Mouse (Mus musculus): ENCODE measurements at regions not wholly inside any gene's neighbourhood (a gene's known extent, or its start where the extent isn't known, plus 50 kb on each side); places are given as distances from the start of the nearest gene placed in this dataset.

DNA sequence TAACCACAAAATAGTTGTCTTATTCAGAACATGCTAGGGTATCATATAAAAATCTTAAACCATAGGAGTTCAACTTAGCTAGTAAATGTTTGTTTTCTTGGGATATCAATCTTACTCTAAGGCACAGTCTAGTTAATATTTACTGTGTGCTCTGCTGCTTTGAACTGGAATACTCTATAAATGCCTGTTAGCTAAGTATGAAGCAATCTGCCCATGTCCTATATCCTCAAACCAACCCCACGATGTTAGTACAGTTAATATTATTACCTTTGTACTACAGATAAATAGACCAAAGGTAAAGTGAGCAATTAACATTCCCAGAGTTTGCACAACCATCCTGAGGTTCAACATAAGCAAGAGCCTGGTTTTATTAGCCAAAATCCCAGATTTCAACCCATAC is 145.7 kb upstream of the Ednrb start:
- Histone ChIP-seq H3K36me3 (no peaks in the 10 kb centered on the region), H3K27ac (no peak overlapping the region), H3K9ac (no peak overlapping the region), H3K4me2 (replicated peaks) (no peak overlapping the region), H3K4me1 (no peaks in the 10 kb centered on the region), H3K4me3 (no peak overlapping the region), H3K27me3 (replicated peaks) (no peaks in the 10 kb centered on the region), H3K9me3 (no peaks in the 10 kb centered on the region)
- WGBS = 95% methylated on average over 1 of the region's 1 CpGs
- ATAC-seq (ENCODE audit: low FRiP score, low read depth) = no peak

GRCm38 (mm10) chr14:103987266-103987665 is 143.1 kb upstream of the Ednrb start:
- Histone ChIP-seq H3K9ac (no peak overlapping the region), H3K4me1 (no peaks in the 10 kb centered on the region), H3K4me3 (no peak overlapping the region), H3K27me3 (replicated peaks) (no peaks in the 10 kb centered on the region), H3K9me3 (no peaks in the 10 kb centered on the region), H3K4me2 (replicated peaks) (no peak overlapping the region), H3K36me3 (no peaks in the 10 kb centered on the region), H3K27ac (no peak overlapping the region)
- no peak for ATAC-seq (ENCODE audit: low FRiP score, low read depth)
- WGBS = 27% methylated on average over 3 of the region's 3 CpGs

- no peaks in the 10 kb centered on the region for H3K27me3 ChIP-seq (replicated peaks)
- no peak overlapping the region for H3K27ac ChIP-seq
- no peak overlapping the region for H3K4me3 ChIP-seq
- no peaks in the 10 kb centered on the region for H3K36me3 ChIP-seq
- ATAC-seq (ENCODE audit: low FRiP score, low read depth) = no peak
- no peak overlapping the region for H3K9ac ChIP-seq
- no peaks in the 10 kb centered on the region for H3K9me3 ChIP-seq
- WGBS = 92% methylated on average over 5 of the region's 5 CpGs
- H3K4me2 ChIP-seq (replicated peaks) = no peak overlapping the region
- H3K4me1 ChIP-seq = no peaks in the 10 kb centered on the region
These were observed 140.1 kb upstream of the Ednrb start for GRCm38 (mm10) chr14:103984349-103984748.

- Histone ChIP-seq H3K27ac (no peak overlapping the region), H3K36me3 (no peaks in the 10 kb centered on the region), H3K4me1 (no peaks in the 10 kb centered on the region), H3K27me3 (replicated peaks) (no peaks in the 10 kb centered on the region), H3K4me3 (no peak overlapping the region), H3K9ac (no peak overlapping the region), H3K4me2 (replicated peaks) (no peak overlapping the region), H3K9me3 (no peaks in the 10 kb centered on the region)
- WGBS = 87% methylated on average over 2 of the region's 2 CpGs
- ATAC-seq (ENCODE audit: low FRiP score, low read depth) = no peak
These were observed 134.6 kb upstream of the Ednrb start for GRCm38 (mm10) chr14:103978808-103979207.

GRCm38 (mm10) chr14:103977769-103978168 is 133.6 kb upstream of the Ednrb start:
- Histone ChIP-seq H3K36me3 (no peaks in the 10 kb centered on the region), H3K9ac (no peak overlapping the region), H3K4me1 (no peaks in the 10 kb centered on the region), H3K27ac (no peak overlapping the region), H3K4me2 (replicated peaks) (no peak overlapping the region), H3K9me3 (no peaks in the 10 kb centered on the region), H3K4me3 (no peak overlapping the region), H3K27me3 (replicated peaks) (no peaks in the 10 kb centered on the region)
- ATAC-seq (ENCODE audit: low FRiP score, low read depth) = no peak
- WGBS = 68% methylated on average over 2 of the region's 2 CpGs

DNA sequence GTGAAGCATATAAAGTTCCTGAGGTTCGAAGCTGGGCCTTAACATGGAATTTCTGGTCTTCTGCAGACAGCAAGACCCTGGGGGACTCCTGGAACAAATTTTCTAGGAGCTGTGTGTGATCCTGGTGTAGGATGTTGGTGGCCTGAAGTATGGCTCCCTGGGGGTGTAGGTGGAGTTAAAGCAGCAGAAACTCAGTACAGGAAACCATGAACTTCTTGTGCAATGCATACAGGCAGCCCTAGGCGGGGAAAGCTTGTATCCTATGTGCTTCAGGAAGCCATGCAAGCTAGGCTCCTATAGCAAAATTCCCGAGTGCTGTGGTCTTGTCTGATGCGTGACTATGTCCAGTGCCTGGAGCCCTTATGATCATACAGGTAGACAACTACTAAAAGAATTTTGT is 129.8 kb upstream of the Ednrb start:
- Histone ChIP-seq H3K36me3 (no peaks in the 10 kb centered on the region), H3K4me3 (no peak overlapping the region), H3K9me3 (no peaks in the 10 kb centered on the region), H3K4me2 (replicated peaks) (no peak overlapping the region), H3K27me3 (replicated peaks) (no peaks in the 10 kb centered on the region), H3K9ac (no peak overlapping the region), H3K4me1 (no peaks in the 10 kb centered on the region), H3K27ac (no peak overlapping the region)
- no peak for ATAC-seq (ENCODE audit: low FRiP score, low read depth)
- 85% methylated on average over 4 of the region's 4 CpGs for WGBS

GRCm38 (mm10) chr14:103973111-103973510 is 128.9 kb upstream of the Ednrb start:
- 92% methylated on average over 7 of the region's 7 CpGs for WGBS
- no peak for ATAC-seq (ENCODE audit: low FRiP score, low read depth)

DNA sequence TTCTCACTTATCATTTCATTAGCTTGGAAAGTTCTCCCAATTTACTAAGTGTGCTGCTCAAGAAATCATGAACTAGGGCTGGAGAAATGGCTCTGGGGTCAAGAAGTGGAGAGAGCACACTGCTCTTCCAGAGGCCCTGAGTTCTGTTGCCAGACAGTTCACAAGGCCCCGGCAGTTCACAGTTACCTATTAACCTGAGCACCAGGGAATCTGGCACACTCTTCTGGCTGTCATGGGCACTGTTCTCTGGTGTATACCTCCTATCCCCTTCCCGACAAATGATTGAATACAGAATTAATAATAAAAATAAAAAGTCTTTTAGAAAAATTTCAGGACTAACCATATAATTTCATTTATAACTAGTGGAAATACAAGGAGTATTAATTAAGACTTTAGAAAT is 125.1 kb upstream of the Ednrb start:
- Histone ChIP-seq H3K4me1 (0 out of 2 replicates have a peak, but pooled peaks cover 3% of the 10 kb centered on the region), H3K27me3 (replicated peaks) (no peaks in the 10 kb centered on the region), H3K4me3 (no peak overlapping the region), H3K36me3 (no peaks in the 10 kb centered on the region), H3K9ac (no peak overlapping the region), H3K27ac (no peak overlapping the region), H3K4me2 (replicated peaks) (no peak overlapping the region), H3K9me3 (no peaks in the 10 kb centered on the region)
- no peak for ATAC-seq (ENCODE audit: low FRiP score, low read depth)
- WGBS = 65% methylated on average over 2 of the region's 2 CpGs

More at GRCm38 (mm10) chr14:103973111-103973510, 128.9 kb upstream of the Ednrb start:
- H3K27ac ChIP-seq = no peak overlapping the region
- no peaks in the 10 kb centered on the region for H3K4me1 ChIP-seq
- no peak overlapping the region for H3K9ac ChIP-seq
- no peaks in the 10 kb centered on the region for H3K36me3 ChIP-seq
- H3K27me3 ChIP-seq (replicated peaks) = no peaks in the 10 kb centered on the region
- H3K4me3 ChIP-seq = no peak overlapping the region
- H3K9me3 ChIP-seq = no peaks in the 10 kb centered on the region
- no peak overlapping the region for H3K4me2 ChIP-seq (replicated peaks)

- no peak overlapping the region for H3K4me2 ChIP-seq (replicated peaks)
- H3K36me3 ChIP-seq = no peaks in the 10 kb centered on the region
- no peaks in the 10 kb centered on the region for H3K9me3 ChIP-seq
- ATAC-seq (ENCODE audit: low FRiP score, low read depth) = no peak
- H3K27me3 ChIP-seq (replicated peaks) = no peaks in the 10 kb centered on the region
- H3K27ac ChIP-seq = no peak overlapping the region
- H3K4me1 ChIP-seq = 0 out of 2 replicates have a peak, but pooled peaks cover 3% of the 10 kb centered on the region
- no peak overlapping the region for H3K9ac ChIP-seq
- WGBS = 51% methylated on average over 2 of the region's 2 CpGs
- no peak overlapping the region for H3K4me3 ChIP-seq
These were observed 122.1 kb upstream of the Ednrb start for GRCm38 (mm10) chr14:103966293-103966692.

- Histone ChIP-seq H3K36me3 (no peaks in the 10 kb centered on the region), H3K4me2 (replicated peaks) (no peak overlapping the region), H3K27me3 (replicated peaks) (no peaks in the 10 kb centered on the region), H3K4me1 (0 out of 2 replicates have a peak, but pooled peaks cover 3% of the 10 kb centered on the region), H3K27ac (no peak overlapping the region), H3K4me3 (no peak overlapping the region), H3K9me3 (no peaks in the 10 kb centered on the region), H3K9ac (no peak overlapping the region)
- ATAC-seq (ENCODE audit: low FRiP score, low read depth) = no peak
- WGBS = 86% methylated on average over 11 of the region's 11 CpGs
These were observed 118.2 kb upstream of the Ednrb start for GRCm38 (mm10) chr14:103962303-103962881.

DNA sequence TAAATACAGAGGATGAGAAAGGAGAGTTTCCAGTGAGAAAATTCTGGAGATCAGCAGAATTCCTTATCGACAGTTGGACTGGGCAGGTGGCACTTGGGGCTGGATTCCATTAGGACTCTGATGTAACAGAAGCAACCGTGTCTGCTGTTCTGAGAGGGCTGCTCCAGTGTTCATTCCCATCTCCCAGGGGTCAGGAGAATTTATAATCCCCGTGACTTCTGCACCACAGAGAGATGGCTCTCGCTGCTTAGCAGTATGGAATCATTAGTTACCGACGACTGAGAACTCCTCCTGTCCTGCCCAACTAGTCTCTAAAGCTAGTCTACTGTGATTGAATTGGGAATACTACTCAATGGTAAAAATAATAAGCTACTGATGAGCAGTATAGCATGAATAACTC is 107.7 kb upstream of the Ednrb start:
- Histone ChIP-seq H3K4me1 (peaks cover 12% of the 10 kb centered on the region), H3K9ac (no peak overlapping the region), H3K4me2 (replicated peaks) (no peak overlapping the region), H3K27ac (no peak overlapping the region), H3K9me3 (no peaks in the 10 kb centered on the region), H3K4me3 (no peak overlapping the region), H3K36me3 (no peaks in the 10 kb centered on the region), H3K27me3 (replicated peaks) (no peaks in the 10 kb centered on the region)
- ATAC-seq (ENCODE audit: low FRiP score, low read depth) = no peak
- 67% methylated on average over 6 of the region's 6 CpGs for WGBS

DNA sequence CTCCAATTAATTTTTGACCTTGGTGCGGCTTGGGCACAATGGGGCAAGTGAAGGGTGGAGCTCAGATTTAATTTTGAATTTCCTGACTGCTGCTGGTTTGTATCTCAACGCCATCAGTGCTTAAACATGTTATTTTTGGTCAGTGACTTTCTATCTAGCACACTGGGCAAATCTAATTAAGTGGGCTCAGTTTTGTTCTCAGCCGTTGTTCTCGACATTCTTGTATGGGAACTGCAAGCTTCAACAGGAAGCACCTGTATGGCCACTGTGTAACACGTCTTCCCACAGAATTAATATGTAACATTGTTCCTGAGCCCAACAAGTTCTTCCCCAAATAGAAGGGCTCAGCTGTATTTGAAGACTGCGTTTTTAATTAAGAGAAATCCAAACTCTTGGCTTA is 105.7 kb upstream of the Ednrb start:
- Histone ChIP-seq H3K4me1 (peaks cover 12% of the 10 kb centered on the region), H3K36me3 (no peaks in the 10 kb centered on the region), H3K4me2 (replicated peaks) (no peak overlapping the region), H3K27ac (no peak overlapping the region), H3K4me3 (no peak overlapping the region), H3K9ac (no peak overlapping the region), H3K27me3 (replicated peaks) (no peaks in the 10 kb centered on the region), H3K9me3 (no peaks in the 10 kb centered on the region)
- ATAC-seq (ENCODE audit: low FRiP score, low read depth) = no peak
- 66% methylated on average over 6 of the region's 6 CpGs for WGBS

- H3K9ac ChIP-seq = no peak overlapping the region
- H3K27me3 ChIP-seq (replicated peaks) = no peaks in the 10 kb centered on the region
- no peaks in the 10 kb centered on the region for H3K36me3 ChIP-seq
- H3K4me1 ChIP-seq = peaks cover 12% of the 10 kb centered on the region
- H3K9me3 ChIP-seq = no peaks in the 10 kb centered on the region
- H3K4me3 ChIP-seq = no peak overlapping the region
- ATAC-seq (ENCODE audit: low FRiP score, low read depth) = peak; percentile 86
- 5% methylated on average over 3 of the region's 3 CpGs for WGBS
- no peak overlapping the region for H3K27ac ChIP-seq
- no peak overlapping the region for H3K4me2 ChIP-seq (replicated peaks)
These were observed 104.0 kb upstream of the Ednrb start for GRCm38 (mm10) chr14:103948026-103948777.
